ENCODE assay signal across 30 mouse cellular contexts in the genomic region with DNA sequence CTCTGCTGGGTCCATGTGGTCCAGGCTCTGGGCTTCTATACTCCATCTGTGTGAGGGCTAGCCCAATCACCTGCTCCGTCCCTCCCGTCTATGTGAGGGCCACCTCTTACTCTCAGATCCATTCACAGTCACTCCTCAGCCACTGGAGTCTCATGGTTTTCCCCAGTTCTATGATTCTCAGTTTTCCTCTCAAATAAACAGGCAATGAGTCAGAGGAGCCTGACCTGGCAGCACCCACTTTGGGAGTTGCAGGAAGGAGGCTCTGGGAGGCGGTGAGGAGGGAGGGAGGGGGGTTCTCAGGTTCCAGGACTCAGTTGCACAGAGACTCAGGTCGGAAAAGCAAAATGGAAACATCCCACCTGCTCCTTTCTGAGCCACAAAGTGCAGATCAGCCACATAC. TPM values are rescaled to one million over a fixed set of nuclear protein-coding genes. Genes with fewer than 3 reads are reported as not detected.
A peak's percentile ranks its signal among the peaks of the same experiment; 100 is the strongest.
DNase-seq lines count a peak whose midpoint lies in the region; ATAC-seq and TF ChIP-seq lines count a peak whose summit lies in the region.
"Had no signal": no experiment of that assay in that cellular context is flagged by ENCODE, and none has a peak within 500 bp of the region (broad histone marks: within the 10 kb centered on the region; RNA-seq: fewer than 3 reads in every experiment).

No protein-coding gene starts in this region.

- peak overlapping the region; percentile 56 for H3K4me3 ChIP-seq in megakaryocyte, embryonic 14.5 days (replicated peaks)
- H3K4me3 ChIP-seq in myocyte, result peak overlapping the region; percentile 2
- H3K4me3 ChIP-seq: embryonic facial prominence, embryonic 13.5 days; erythroblast, embryonic 14.5 days; forebrain, embryonic 10.5 days; forebrain, embryonic 13.5 days; heart, embryonic 12.5 days; heart, embryonic 15.5 days; hindbrain, embryonic 10.5 days; hindbrain, embryonic 13.5 days; intestine, embryonic 15.5 days had no signal

- H3K4me2 ChIP-seq in myocyte (ENCODE audit: low read depth), result peak overlapping the region; percentile 74
- H3K4me2 ChIP-seq: embryonic facial prominence, embryonic 13.5 days; forebrain, embryonic 13.5 days; heart, embryonic 12.5 days; heart, embryonic 15.5 days; hindbrain, embryonic 13.5 days; intestine, embryonic 15.5 days had no signal

- TF ChIP-seq POLR2A in myocyte (IDR thresholded peaks at IDR 0.05; ENCODE audit: insufficient read length, low read depth), result no peak

- no peak overlapping the region for H3ac ChIP-seq in myocyte (ENCODE audit: control insufficient read depth, insufficient read length)

- peaks cover 64% of the 10 kb centered on the region for H3K36me3 ChIP-seq in megakaryocyte, embryonic 14.5 days (replicated peaks; ENCODE audit: low read length)
- H3K36me3 ChIP-seq in myocyte (ENCODE audit: control insufficient read depth, insufficient read depth), result no peaks in the 10 kb centered on the region
- H3K36me3 ChIP-seq: embryonic facial prominence, embryonic 13.5 days; forebrain, embryonic 10.5 days; heart, embryonic 12.5 days; heart, embryonic 15.5 days; hindbrain, embryonic 10.5 days; hindbrain, embryonic 13.5 days; intestine, embryonic 15.5 days had no signal

- DNase-seq in NIH3T3 (ENCODE audit: low read depth), result peak; percentile 81
- no peak for DNase-seq in cerebellum, adult 11 months
- DNase-seq in neural tube, embryonic 10.5 days (ENCODE audit: extremely low spot score, low spot score), result no peak
- DNase-seq: adrenal gland, adult 2 months; adrenal gland, postnatal 14 days; cerebellum, adult 18-20 months; cerebellum, adult 9-10 months; cerebellum, postnatal 14 days; forebrain, postnatal 0 days; gastrocnemius, postnatal 25 days; heart, adult 18-20 months; heart, postnatal 10 days; heart, postnatal 36 days; kidney, adult 11 months had no signal

- H3K9me3 ChIP-seq in megakaryocyte, embryonic 14.5 days, result no peaks in the 10 kb centered on the region
- H3K9me3 ChIP-seq: embryonic facial prominence, embryonic 13.5 days; forebrain, embryonic 10.5 days; forebrain, embryonic 13.5 days; G1E; heart, embryonic 12.5 days; heart, embryonic 15.5 days; hindbrain, embryonic 10.5 days; hindbrain, embryonic 13.5 days; intestine, embryonic 15.5 days had no signal

- peaks cover 91% of the 10 kb centered on the region for H3K4me1 ChIP-seq in megakaryocyte, embryonic 14.5 days

- H3K27me3 ChIP-seq in megakaryocyte, embryonic 14.5 days (replicated peaks), result no peaks in the 10 kb centered on the region
- H3K27me3 ChIP-seq in myocyte (ENCODE audit: control insufficient read depth, insufficient read depth, insufficient read length), result no peaks in the 10 kb centered on the region
- H3K27me3 ChIP-seq: CH12.LX had no signal

- no peaks in the 10 kb centered on the region for H3K79me2 ChIP-seq in myocyte (ENCODE audit: control insufficient read depth, insufficient read depth)

- ATAC-seq in megakaryocyte, adult 5-6 weeks (ENCODE audit: poor library complexity, severe bottlenecking), result no peak
- ATAC-seq: forebrain, embryonic 13.5 days; forebrain, postnatal 0 days; hindbrain, embryonic 16.5 days; intestine, embryonic 15.5 days had no signal

TF ChIP-seq in myocyte, 11 proteins besides CTCF, POLR2A, EP300 and RAD21:
- no peak for TF ChIP-seq SRF (IDR thresholded peaks at IDR 0.05; ENCODE audit: control insufficient read depth, insufficient read length, low read depth)
- TF ChIP-seq POLR2AphosphoS2 (IDR thresholded peaks at IDR 0.05; ENCODE audit: insufficient read length, low read depth), result no peak
- TF ChIP-seq TCF3 (IDR thresholded peaks at IDR 0.05; ENCODE audit: insufficient read length, low read depth), result no peak
- no peak for TF ChIP-seq REST (IDR thresholded peaks at IDR 0.05; ENCODE audit: insufficient read depth, insufficient read length)
- TF ChIP-seq TCF12 (IDR thresholded peaks at IDR 0.05; ENCODE audit: insufficient read depth, poor library complexity, severe bottlenecking), result no peak
- TF ChIP-seq MYOD1 (IDR thresholded peaks at IDR 0.05; ENCODE audit: control insufficient read depth in 1 of 3, insufficient read length in 2 of 3, low read depth in 2 of 3), result no peak
- TF ChIP-seq CEBPB (IDR thresholded peaks at IDR 0.05; ENCODE audit: insufficient read depth, poor library complexity, severe bottlenecking), result no peak
- no peak for TF ChIP-seq MYOG (IDR thresholded peaks at IDR 0.05; ENCODE audit: control insufficient read depth in 1 of 3, insufficient read depth in 1 of 3, insufficient read length in 2 of 3, low read depth in 2 of 3)
- TF ChIP-seq MAX (IDR thresholded peaks at IDR 0.05; ENCODE audit: low read depth), result no peak
- no peak for TF ChIP-seq USF1 (IDR thresholded peaks at IDR 0.05; ENCODE audit: low read depth)
- TF ChIP-seq E2F4 (IDR thresholded peaks at IDR 0.05; ENCODE audit: insufficient read depth), result no peak

RNA-seq across cellular contexts. Expression of a gene that starts 4.6 kb away (rescaled TPM):
- polyA plus RNA-seq in megakaryocyte, embryonic 14.5 days (2012; ENCODE audit: insufficient read depth, low replicate concordance), result 10.8 and 11.1 TPM in 2 replicates
- total RNA-seq in megakaryocyte, adult 5-6 weeks (2015), result 0.80 and 1.5 TPM in 2 replicates
- 0.07 and 1.7 TPM in 2 replicates for total RNA-seq in megakaryocyte, adult 5-6 weeks (2017)
- polyA plus RNA-seq in myocyte (2012; fragmentation: generic; extraction: Trizol), result 6.5 TPM
- total RNA-seq: adrenal gland, postnatal 14 days; gastrocnemius, adult 8-10 months; gastrocnemius, postnatal 25 days; heart, postnatal 36 days had no signal
- polyA plus RNA-seq: forebrain, postnatal 0 days; heart, embryonic 12.5 days; hindbrain, embryonic 10.5 days had no signal

RNA-seq across cellular contexts. Expression of a gene that starts 8.0 kb away (rescaled TPM):
- 370 and 778 TPM in 2 replicates for polyA plus RNA-seq in megakaryocyte, embryonic 14.5 days (2012; ENCODE audit: insufficient read depth, low replicate concordance)
- total RNA-seq in megakaryocyte, adult 5-6 weeks (2015), result 56.2 and 65.4 TPM in 2 replicates
- 14.4 and 24.6 TPM in 2 replicates for total RNA-seq in megakaryocyte, adult 5-6 weeks (2017)
- 31.7 TPM for polyA plus RNA-seq in myocyte (2012; fragmentation: generic; extraction: Trizol)

RNA-seq across cellular contexts. Expression of a gene that starts 26.6 kb away (rescaled TPM):
- polyA plus RNA-seq in megakaryocyte, embryonic 14.5 days (2012; ENCODE audit: insufficient read depth, low replicate concordance), result 30.6 and 35.6 TPM in 2 replicates
- total RNA-seq in megakaryocyte, adult 5-6 weeks (2015), result 9.0 and 11.0 TPM in 2 replicates
- 10.5 and 11.1 TPM in 2 replicates for total RNA-seq in megakaryocyte, adult 5-6 weeks (2017)
- 5.8 TPM for polyA plus RNA-seq in myocyte (2012; fragmentation: generic; extraction: Trizol)

RNA-seq across cellular contexts. Expression of a gene that starts 36.4 kb away (rescaled TPM):
- polyA plus RNA-seq in megakaryocyte, embryonic 14.5 days (2012; ENCODE audit: insufficient read depth, low replicate concordance), result 51.5 and 59.4 TPM in 2 replicates
- 4.6 and 5.0 TPM in 2 replicates for total RNA-seq in megakaryocyte, adult 5-6 weeks (2015)
- 14.7 and 14.9 TPM in 2 replicates for total RNA-seq in megakaryocyte, adult 5-6 weeks (2017)
- 130 TPM for polyA plus RNA-seq in myocyte (2012; fragmentation: generic; extraction: Trizol)

RNA-seq across cellular contexts. Expression of a gene that starts 50.2 kb away (rescaled TPM):
- 3.4 and 11.8 TPM in 2 replicates for polyA plus RNA-seq in megakaryocyte, embryonic 14.5 days (2012; ENCODE audit: insufficient read depth, low replicate concordance)
- total RNA-seq in megakaryocyte, adult 5-6 weeks (2015), result not detected in 2 replicates
- total RNA-seq in megakaryocyte, adult 5-6 weeks (2017), result 0.33 TPM in 1 of 2 replicates, not detected in the other
- polyA plus RNA-seq in myocyte (2012; fragmentation: generic; extraction: Trizol), result 11.9 TPM

Comparison
In these comparisons a context has a peak if more than half of its experiments do, and no peak if none do; other contexts are left out.
1. RNA of a gene that starts 8.0 kb away (polyA plus RNA-seq): 370 to 778 TPM in megakaryocyte, embryonic 14.5 days; 31.7 TPM in myocyte (single experiment); every median in the first group is over 10 times any median in the second.